Mouse (Mus musculus): Measurements from ENCODE around the gene Pex6. TPM values are rescaled to one million over a fixed set of nuclear protein-coding genes. Genes with fewer than 3 reads are reported as not detected.

Gene Pex6
- polyA plus RNA-seq, 1 experiment from 2014 or later = 11.6 TPM

DNA sequence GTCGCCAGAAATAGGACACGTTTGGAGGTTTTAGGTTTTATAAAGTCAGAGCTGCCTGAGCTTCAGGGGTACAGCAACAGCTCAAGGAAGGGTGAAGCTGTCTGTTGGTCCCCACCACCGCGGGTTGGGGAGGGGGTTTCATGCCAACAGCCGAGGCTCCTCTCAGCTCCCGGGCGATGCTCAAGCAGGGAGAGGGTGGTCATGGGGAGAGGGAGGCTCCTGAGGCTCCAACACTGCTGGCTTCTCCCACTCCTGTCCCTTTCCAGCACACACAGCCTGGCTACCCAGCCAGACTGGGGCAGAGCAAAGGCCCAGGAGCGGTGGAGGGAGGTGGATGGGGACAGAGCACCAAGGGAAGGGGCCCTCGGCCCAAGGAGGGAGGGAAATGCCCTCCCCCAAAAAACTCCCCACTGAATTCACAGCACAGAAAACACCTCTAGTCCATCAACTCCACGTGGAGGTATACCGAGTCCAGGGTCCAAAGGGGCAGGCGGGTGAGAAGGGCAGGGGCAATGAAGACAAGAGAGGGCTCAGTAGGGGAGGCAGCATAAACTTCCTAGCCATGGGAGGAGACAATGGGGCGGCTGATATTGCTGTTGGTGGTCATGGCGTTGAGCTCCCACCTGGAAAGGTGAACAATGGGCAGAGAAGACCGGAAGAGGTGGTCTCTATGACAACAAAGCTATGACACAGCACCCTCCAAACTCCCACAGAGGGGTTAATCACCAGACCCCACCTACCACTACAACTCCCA is 36.6 kb upstream of the Pex6 start:
- TF ChIP-seq CTCF (IDR thresholded peaks at IDR 0.05; ENCODE audit: low read depth) (no peak), EP300 (IDR thresholded peaks at IDR 0.05; ENCODE audit: low read depth) (no peak)
- H3K9ac ChIP-seq (replicated peaks) = peak overlapping the region; percentile 78
- WGBS (ENCODE audit: insufficient replicate concordance) = 27% methylated on average over 15 of the region's 15 CpGs
- peaks cover 23% of the 10 kb centered on the region for H3K4me1 ChIP-seq (ENCODE audit: insufficient read depth)
- H3K27me3 ChIP-seq (ENCODE audit: insufficient read depth, low read length) = no peaks in the 10 kb centered on the region
- peaks cover 31% of the 10 kb centered on the region for H3K36me3 ChIP-seq (replicated peaks; ENCODE audit: insufficient read depth, low read length)
- peak overlapping the region; percentile 82 for H3K4me3 ChIP-seq (ENCODE audit: low read depth, low read length)
- peak overlapping the region; percentile 89 for H3K27ac ChIP-seq (ENCODE audit: low read depth)
- H3K4me2 ChIP-seq (ENCODE audit: low read depth, low read length) = peak overlapping the region; percentile 93
- DNase-seq = peak; percentile 51
- ATAC-seq = peak; percentile 22
- no peaks in the 10 kb centered on the region for H3K9me3 ChIP-seq (ENCODE audit: low read length)

DNA sequence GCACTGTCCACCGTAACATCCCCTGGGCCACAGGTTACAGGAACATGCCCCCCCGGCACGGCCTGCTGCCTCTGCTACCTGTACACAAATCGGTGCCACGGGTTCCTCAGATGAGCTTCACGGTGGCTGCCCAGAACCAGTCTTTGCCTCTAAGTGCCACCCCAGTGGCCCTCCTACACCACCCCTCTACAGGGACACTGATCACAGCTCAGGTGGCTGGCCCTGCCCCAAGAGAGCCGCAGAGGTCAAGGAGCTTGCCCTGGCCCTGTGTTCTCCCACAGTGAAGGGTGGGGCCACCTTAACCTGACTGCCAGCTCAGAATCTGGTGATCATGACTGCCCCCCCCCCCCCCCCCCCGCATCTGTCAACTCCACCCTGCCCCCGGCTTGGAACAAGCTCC is 32.8 kb upstream of the Pex6 start, which contains the start of gene Mea1:
Gene Mea1 (plus strand): TSS at position 378 of the 400 bp plus-strand sequence.
- DNase-seq (no peak), ATAC-seq (no peak)
- H3K9me3 ChIP-seq (ENCODE audit: low read length) = no peaks in the 10 kb centered on the region
- H3K27me3 ChIP-seq (ENCODE audit: insufficient read depth, low read length) = no peaks in the 10 kb centered on the region
- H3K27ac ChIP-seq (ENCODE audit: low read depth) = peak within 1 kb of the TSS; percentile 91; the same call in 1 of the 2 replicates
- WGBS (ENCODE audit: insufficient replicate concordance) = 94% methylated on average over 7 of the region's 9 CpGs
- TF ChIP-seq CTCF (IDR thresholded peaks at IDR 0.05; ENCODE audit: low read depth) = no peak
- no peak for TF ChIP-seq EP300 (IDR thresholded peaks at IDR 0.05; ENCODE audit: low read depth)
- peak within 1 kb of the TSS; percentile 93 for H3K4me2 ChIP-seq (ENCODE audit: low read depth, low read length)
- peak within 1 kb of the TSS; percentile 86 for H3K4me3 ChIP-seq (ENCODE audit: low read depth, low read length)
- H3K9ac ChIP-seq (replicated peaks) = peak within 1 kb of the TSS; percentile 81
- H3K4me1 ChIP-seq (ENCODE audit: insufficient read depth) = peaks cover 30% of the 10 kb centered on the region
- peaks cover 27% of the 10 kb centered on the region for H3K36me3 ChIP-seq (replicated peaks; ENCODE audit: insufficient read depth, low read length)

DNA sequence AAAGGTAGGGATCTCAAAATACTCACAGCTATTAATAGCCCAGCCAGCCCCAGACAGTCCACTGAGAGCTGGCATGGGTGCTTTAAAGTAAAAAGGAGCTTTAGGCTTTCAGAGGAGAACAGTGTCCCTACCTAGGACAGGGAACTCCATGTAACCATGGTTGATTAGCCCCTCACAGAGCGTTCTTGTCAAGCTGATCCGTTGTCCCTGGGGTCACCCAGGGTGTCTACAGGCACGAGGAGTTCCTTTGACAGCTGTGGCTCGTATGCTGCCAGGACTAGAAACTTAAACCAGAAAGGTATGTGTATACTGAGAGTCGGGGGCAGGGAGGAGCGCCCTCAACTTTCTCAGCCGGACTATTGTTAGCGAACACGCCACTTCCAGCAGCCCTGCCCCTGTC is 32.4 kb upstream of the Pex6 start:
- no peaks in the 10 kb centered on the region for H3K9me3 ChIP-seq (ENCODE audit: low read length)
- WGBS (ENCODE audit: insufficient replicate concordance) = 63% methylated on average over 9 of the region's 9 CpGs
- no peaks in the 10 kb centered on the region for H3K27me3 ChIP-seq (ENCODE audit: insufficient read depth, low read length)
- no peak overlapping the region for H3K27ac ChIP-seq (ENCODE audit: low read depth)
- H3K36me3 ChIP-seq (replicated peaks; ENCODE audit: insufficient read depth, low read length) = peaks cover 31% of the 10 kb centered on the region
- TF ChIP-seq CTCF (IDR thresholded peaks at IDR 0.05; ENCODE audit: low read depth) (no peak), EP300 (IDR thresholded peaks at IDR 0.05; ENCODE audit: low read depth) (no peak)
- no peak overlapping the region for H3K9ac ChIP-seq (replicated peaks)
- peak overlapping the region; percentile 93 for H3K4me2 ChIP-seq (ENCODE audit: low read depth, low read length)
- ATAC-seq (no peak), DNase-seq (no peak)
- H3K4me3 ChIP-seq (ENCODE audit: low read depth, low read length) = no peak overlapping the region
- H3K4me1 ChIP-seq (ENCODE audit: insufficient read depth) = peaks cover 30% of the 10 kb centered on the region

DNA sequence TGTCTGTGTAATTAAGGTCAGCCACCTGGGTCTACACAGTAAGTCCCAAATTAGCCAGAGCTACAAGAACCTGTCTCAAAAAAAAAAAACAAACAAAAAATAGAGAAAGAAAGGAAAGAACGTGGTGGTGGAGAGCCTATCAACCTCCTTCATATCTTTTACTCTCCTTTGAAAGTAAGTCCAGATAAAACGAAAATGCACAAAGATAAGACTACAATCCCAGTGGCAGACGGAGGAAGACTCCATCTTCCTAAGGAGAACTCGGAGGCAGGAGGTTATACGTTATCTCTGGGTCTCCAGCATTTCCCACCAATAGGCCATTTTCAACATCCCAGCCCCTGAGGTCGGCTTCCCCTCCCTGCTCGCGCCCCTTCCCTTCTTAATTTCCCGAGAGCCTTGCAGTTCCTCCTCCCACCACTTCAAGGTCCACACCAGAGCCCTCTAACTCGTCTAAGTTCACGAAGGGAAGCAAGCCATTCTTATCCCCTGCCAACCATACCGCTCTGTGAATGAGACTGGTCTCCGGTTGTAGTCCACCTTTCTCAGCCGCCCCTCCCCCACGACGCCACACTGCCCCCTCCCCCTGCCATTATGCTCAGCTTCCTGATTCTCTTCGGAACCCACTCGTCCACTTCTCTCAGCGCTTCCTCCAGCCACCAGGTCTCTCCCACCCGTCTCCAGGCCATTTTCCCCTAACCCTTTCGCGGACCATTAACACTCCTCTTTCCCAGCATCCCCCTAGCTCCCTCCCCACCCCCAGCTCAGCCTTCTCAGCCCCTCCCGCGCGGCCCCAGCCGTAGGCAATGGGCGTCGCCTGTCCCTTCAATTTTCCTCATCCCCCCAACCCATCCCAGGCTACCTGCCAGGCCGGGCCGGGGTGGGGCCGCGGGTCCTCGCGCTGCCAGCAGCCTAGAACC is 31.2 kb upstream of the Pex6 start:
- peak overlapping the region; percentile 93 for H3K4me2 ChIP-seq (ENCODE audit: low read depth, low read length)
- peak; percentile 18 for ATAC-seq
- no peaks in the 10 kb centered on the region for H3K27me3 ChIP-seq (ENCODE audit: insufficient read depth, low read length)
- peak; percentile 75 for DNase-seq
- peak overlapping the region; percentile 86 for H3K4me3 ChIP-seq (ENCODE audit: low read depth, low read length)
- WGBS (ENCODE audit: insufficient replicate concordance) = under 1% methylated on average over 34 of the region's 34 CpGs
- H3K27ac ChIP-seq (ENCODE audit: low read depth) = peak overlapping the region; percentile 91
- H3K9me3 ChIP-seq (ENCODE audit: low read length) = no peaks in the 10 kb centered on the region
- H3K4me1 ChIP-seq (ENCODE audit: insufficient read depth) = peaks cover 21% of the 10 kb centered on the region
- TF ChIP-seq EP300 (IDR thresholded peaks at IDR 0.05; ENCODE audit: low read depth) (no peak), CTCF (IDR thresholded peaks at IDR 0.05; ENCODE audit: low read depth) (peak; percentile 36)
- H3K9ac ChIP-seq (replicated peaks) = peak overlapping the region; percentile 81
- H3K36me3 ChIP-seq (replicated peaks; ENCODE audit: insufficient read depth, low read length) = peaks cover 39% of the 10 kb centered on the region

DNA sequence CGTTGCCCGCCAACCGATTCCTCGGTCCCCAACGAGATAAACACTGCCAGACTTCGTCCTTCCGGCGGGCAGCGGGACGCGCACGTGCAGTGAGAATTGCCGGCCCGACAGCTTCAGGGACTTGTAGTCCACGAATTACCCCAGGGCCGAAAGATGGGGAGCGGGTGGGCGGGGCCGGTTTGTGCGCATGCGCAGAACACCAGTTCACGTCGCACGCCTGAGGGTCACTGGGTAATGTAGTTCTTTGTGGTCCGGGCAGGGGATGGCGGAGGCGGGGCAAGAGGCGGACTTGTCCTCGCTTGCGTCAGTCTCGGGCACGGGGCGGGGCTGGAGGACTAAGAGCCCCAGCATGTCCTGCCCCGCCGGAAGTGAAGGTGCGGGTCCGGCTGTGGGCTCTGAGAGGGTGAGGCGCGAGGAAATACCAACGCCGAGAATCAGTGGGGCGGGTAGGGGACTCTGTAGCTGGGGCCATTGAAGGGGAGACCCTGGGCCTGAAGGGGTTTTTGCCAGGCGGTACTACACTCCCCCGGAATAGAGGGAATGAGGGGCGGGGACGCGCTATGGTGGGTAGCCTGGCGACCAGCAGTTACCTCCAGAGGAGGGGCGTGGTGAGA is 30.4 kb upstream of the Pex6 start, which contains the start of gene Klhdc3:
Gene Klhdc3 (minus strand): TSS at position 155 of the 614 bp plus-strand sequence.
- Histone ChIP-seq H3K4me1 (ENCODE audit: insufficient read depth) (peaks cover 20% of the 10 kb centered on the region), H3K27ac (ENCODE audit: low read depth) (peak within 1 kb of the TSS; percentile 91), H3K9ac (replicated peaks) (peak within 1 kb of the TSS; percentile 81), H3K27me3 (ENCODE audit: insufficient read depth, low read length) (no peaks in the 10 kb centered on the region), H3K4me2 (ENCODE audit: low read depth, low read length) (peak within 1 kb of the TSS; percentile 93), H3K9me3 (ENCODE audit: low read length) (no peaks in the 10 kb centered on the region), H3K36me3 (replicated peaks; ENCODE audit: insufficient read depth, low read length) (peaks cover 46% of the 10 kb centered on the region), H3K4me3 (ENCODE audit: low read depth, low read length) (peak within 1 kb of the TSS; percentile 86)
- DNase-seq = peak; percentile 100
- ATAC-seq = peak; percentile 97
- TF ChIP-seq EP300 (IDR thresholded peaks at IDR 0.05; ENCODE audit: low read depth) = no peak
- TF ChIP-seq CTCF (IDR thresholded peaks at IDR 0.05; ENCODE audit: low read depth) = no peak
- WGBS (ENCODE audit: insufficient replicate concordance) = under 1% methylated on average over 49 of the region's 49 CpGs
